In genomic region chr9:103721486-103721885, GRCm38 (mm10) we compare ENCODE assay signal across 20 mouse cellular contexts. TPM values are rescaled to one million over a fixed set of nuclear protein-coding genes. Genes with fewer than 3 reads are reported as not detected.
DNase-seq lines count a peak whose midpoint lies in the region; ATAC-seq and TF ChIP-seq lines count a peak whose summit lies in the region.
"Had no signal": no experiment of that assay in that cellular context is flagged by ENCODE, and none has a peak within 500 bp of the region (broad histone marks: within the 10 kb centered on the region; RNA-seq: fewer than 3 reads in every experiment).

No protein-coding gene starts in this region.

- H3K27ac ChIP-seq in heart, embryonic 10.5 days, result no peak overlapping the region
- H3K27ac ChIP-seq in heart, postnatal 0 days (ENCODE audit: low read depth), result peak overlapping the region; percentile 76
- H3K27ac ChIP-seq: forebrain, embryonic 10.5 days; hindbrain, embryonic 14.5 days; hindbrain, postnatal 0 days; kidney, postnatal 0 days had no signal

- peak; percentile 44 to 61 for DNase-seq in cerebellum, adult 18-20 months
- no peak for DNase-seq in cerebellum, adult 9-10 months
- peak; percentile 38 to 43 for DNase-seq in cerebellum, postnatal 36 days
- DNase-seq in heart, embryonic 10.5 days (ENCODE audit: low spot score), result peak; percentile 5
- no peak for DNase-seq in heart, adult 18-20 months
- no peak for DNase-seq in heart, postnatal 0 days (ENCODE audit: low spot score)
- DNase-seq in heart, adult 8-10 months (ENCODE audit: low spot score), result no peak
- DNase-seq: adrenal gland, adult 8-10 months; gastrocnemius, postnatal 25 days had no signal

- H3K4me1 ChIP-seq in heart, embryonic 10.5 days, result peaks cover 12% of the 10 kb centered on the region; the same call in 1 of the 2 replicates
- H3K4me1 ChIP-seq in heart, postnatal 0 days (ENCODE audit: control insufficient read depth, insufficient read depth), result peaks cover 18% of the 10 kb centered on the region
- H3K4me1 ChIP-seq: forebrain, embryonic 10.5 days had no signal

- H3K4me3 ChIP-seq in heart, embryonic 10.5 days, result no peak overlapping the region
- H3K4me3 ChIP-seq in heart, postnatal 0 days (ENCODE audit: low read depth, low read length), result no peak overlapping the region
- H3K4me3 ChIP-seq: forebrain, embryonic 10.5 days had no signal

- TF ChIP-seq EP300 in heart, postnatal 0 days (IDR thresholded peaks at IDR 0.05; ENCODE audit: low read depth), result no peak

- no peak overlapping the region for H3K9ac ChIP-seq in heart, postnatal 0 days (replicated peaks; ENCODE audit: low read depth, low read length)
- H3K9ac ChIP-seq: hindbrain, embryonic 14.5 days had no signal

- WGBS in heart, embryonic 10.5 days, result 89% methylated on average over 3 of the region's 3 CpGs
- WGBS in heart, postnatal 0 days, result 70% methylated on average over 3 of the region's 3 CpGs

- no peaks in the 10 kb centered on the region for H3K27me3 ChIP-seq in heart, embryonic 10.5 days (ENCODE audit: insufficient read depth, poor library complexity, severe bottlenecking)
- no peaks in the 10 kb centered on the region for H3K27me3 ChIP-seq in heart, postnatal 0 days (ENCODE audit: control insufficient read depth, insufficient read depth, low read length)

- H3K9me3 ChIP-seq in heart, embryonic 10.5 days, result no peaks in the 10 kb centered on the region
- no peaks in the 10 kb centered on the region for H3K9me3 ChIP-seq in heart, postnatal 0 days (replicated peaks; ENCODE audit: control insufficient read depth, low read length)
- H3K9me3 ChIP-seq: forebrain, embryonic 10.5 days had no signal

- H3K36me3 ChIP-seq in heart, embryonic 10.5 days, result peaks cover 45% of the 10 kb centered on the region
- no peaks in the 10 kb centered on the region for H3K36me3 ChIP-seq in heart, postnatal 0 days (replicated peaks; ENCODE audit: control insufficient read depth, insufficient read depth, low read length)

- TF ChIP-seq CTCF in heart, postnatal 0 days (IDR thresholded peaks at IDR 0.05; ENCODE audit: low read depth), result no peak

- H3K4me2 ChIP-seq in heart, postnatal 0 days (ENCODE audit: low read depth, low read length), result no peak overlapping the region
- H3K4me2 ChIP-seq: heart, embryonic 11.5 days; hindbrain, embryonic 14.5 days had no signal

- no peak for ATAC-seq in cerebellum, adult (ENCODE audit: insufficient number of reproducible peaks, low FRiP score, low TSS enrichment)
- peak; percentile 31; the same call in 1 of the 2 replicates for ATAC-seq in heart, postnatal 0 days (ENCODE audit: insufficient read depth, low read depth)
- ATAC-seq: activated CD4-positive, CD25-positive, alpha-beta regulatory T cell, adult 4 months; forebrain, embryonic 14.5 days; hindbrain, postnatal 0 days; inflammation-experienced regulatory T-cells, adult 6 months; intestine, embryonic 16.5 days had no signal

RNA-seq across cellular contexts. Expression of gene Tmem108, which starts 40.2 kb away (rescaled TPM):
- polyA plus RNA-seq in heart, embryonic 10.5 days (2016; fragmentation: Nextera tagmentation; extraction: Ambion mirVana), result 101 and 126 TPM in 2 replicates
- 1 to 10 TPM; 3.0 to 3.9 TPM for total RNA-seq in heart, adult 18-20 months (2021)
- 25.1 and 49.7 TPM in 2 replicates for total RNA-seq in heart, postnatal 0 days (2014; rRNA removed; ENCODE audit: low replicate concordance)
- 21.8 and 23.5 TPM in 2 replicates for polyA plus RNA-seq in heart, postnatal 0 days (2015; fragmentation: Nextera tagmentation; extraction: Ambion mirVana)
- 1 to 10 TPM; 3.7 to 4.7 (median 4.4) TPM for total RNA-seq in heart, adult 8-10 months (2022)
- total RNA-seq: gastrocnemius, adult 8-10 months; gastrocnemius, postnatal 25 days had no signal

Comparison
In these comparisons a context has a peak if more than half of its experiments do, and no peak if none do; other contexts are left out.
1. DNase-seq: peak in cerebellum, adult 18-20 months (2 of 2), cerebellum, postnatal 36 days (2 of 2) and heart, embryonic 10.5 days (single experiment); none in cerebellum, adult 9-10 months (single experiment), heart, adult 18-20 months (0 of 2), heart, postnatal 0 days (single experiment) and heart, adult 8-10 months (single experiment).